Mouse (Mus musculus) embryonic fibroblast, embryonic 13.5 days (primary cell): ENCODE data around the gene Rfc5.

ENCODE experiments used
- CTCF ChIP-seq: IDR thresholded peaks from 2 replicates; pipeline ENCODE4 v1.5.1; 2011; ENCODE audit warnings: mild to moderate bottlenecking, control low read depth, low read length, moderate library complexity, borderline replicate concordance; ENCODE audit not compliant: insufficient read depth
- POLR2A ChIP-seq: IDR thresholded peaks from 2 replicates; pipeline ENCODE4 v1.6.1; 2011; ENCODE audit warnings: low read depth, mild to moderate bottlenecking, control low read depth, low read length, moderate library complexity

- TF ChIP-seq CTCF, result no peak
- no peak for TF ChIP-seq POLR2A
Measured at GRCm38 (mm10) chr5:117399281-117399680, 10.4 kb upstream of the Rfc5 start.
